Mouse (Mus musculus) neutrophil, adult 5-6 weeks (primary cell): Measurements from ENCODE around the gene Ephb4. TPM values are rescaled to one million over a fixed set of nuclear protein-coding genes. Genes with fewer than 3 reads are reported as not detected.

ENCODE experiments used
- ATAC-seq: fragments of 151-379, 151-347 bp; 2 replicates; pipeline ENCODE4 v1.8.0; 2017; ENCODE audit warnings: mild to moderate bottlenecking, moderate TSS enrichment; ENCODE audit not compliant: insufficient number of reproducible peaks, poor library complexity, low FRiP score, severe bottlenecking; ENCODE audit errors: extremely low read depth
- total RNA-seq: library from RNA; stranded (forward); fragments of 200-1000 nt; gene quantifications from 2 replicates; pipeline ENCODE4 v1.2.3, GENCODE M21; 2017

The Ephb4 gene
- total RNA-seq, 1 experiment from 2014 or later = not detected

DNA sequence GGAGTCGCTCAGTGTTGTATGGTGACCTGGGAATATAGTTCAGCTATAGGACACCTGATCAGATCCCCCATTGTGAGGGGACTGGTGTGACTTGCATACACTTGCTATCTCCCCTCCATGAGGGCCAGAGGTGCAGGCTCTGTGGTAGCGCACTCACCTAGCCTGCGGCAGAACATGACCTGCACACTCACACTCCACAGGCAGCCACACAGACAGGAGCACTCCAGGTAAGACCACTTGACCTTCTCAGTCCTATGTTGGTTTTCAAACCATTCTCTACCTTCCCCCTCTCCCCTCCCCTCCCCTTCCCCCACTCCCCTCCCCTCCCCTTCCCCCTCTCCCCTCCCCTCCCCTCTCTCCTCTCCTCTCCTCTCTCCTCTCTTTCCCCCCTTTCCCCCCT, 60.6 kb downstream of the Ephb4 start:
- no peak for ATAC-seq

DNA sequence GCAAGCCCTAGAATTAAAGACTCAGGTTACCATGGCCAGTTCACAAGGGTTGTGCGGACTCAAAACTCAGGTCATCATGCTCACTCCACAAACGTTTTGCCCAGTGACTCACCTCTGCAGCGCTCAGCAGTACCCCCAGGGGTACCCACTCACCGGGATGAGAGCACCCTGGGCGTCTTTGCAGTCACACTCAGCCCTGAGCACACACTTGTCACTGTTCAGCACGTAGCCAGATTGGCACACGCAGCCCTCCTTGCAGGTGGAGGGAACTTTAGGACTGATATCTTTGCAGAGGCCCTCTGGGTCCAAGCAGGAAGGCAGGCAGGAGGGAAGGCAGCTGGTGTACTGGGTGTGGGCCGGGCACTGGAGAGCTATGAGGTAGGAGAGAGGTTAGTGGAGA, 61.3 kb downstream of the Ephb4 start:
- ATAC-seq = no peak

DNA sequence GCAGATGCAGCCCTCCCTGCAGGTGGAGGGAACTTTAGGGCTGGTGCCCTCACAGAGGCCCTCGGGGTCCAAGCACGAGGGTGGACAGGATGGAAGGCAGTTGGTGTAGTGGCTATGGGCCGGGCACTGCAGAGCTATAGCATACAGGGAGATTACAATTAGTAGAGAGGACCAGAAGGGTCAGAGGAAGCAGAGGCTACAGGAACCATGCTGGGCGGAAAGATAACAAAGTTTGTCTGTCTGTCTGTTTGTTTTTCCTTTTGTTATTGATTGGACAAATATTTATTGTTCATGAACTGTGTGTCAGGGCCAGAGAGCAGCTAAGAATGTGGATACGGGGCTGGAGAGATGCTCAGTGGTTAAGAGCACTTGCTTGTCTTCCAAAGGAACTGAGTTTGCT, 64.3 kb downstream of the Ephb4 start:
- ATAC-seq = no peak

DNA sequence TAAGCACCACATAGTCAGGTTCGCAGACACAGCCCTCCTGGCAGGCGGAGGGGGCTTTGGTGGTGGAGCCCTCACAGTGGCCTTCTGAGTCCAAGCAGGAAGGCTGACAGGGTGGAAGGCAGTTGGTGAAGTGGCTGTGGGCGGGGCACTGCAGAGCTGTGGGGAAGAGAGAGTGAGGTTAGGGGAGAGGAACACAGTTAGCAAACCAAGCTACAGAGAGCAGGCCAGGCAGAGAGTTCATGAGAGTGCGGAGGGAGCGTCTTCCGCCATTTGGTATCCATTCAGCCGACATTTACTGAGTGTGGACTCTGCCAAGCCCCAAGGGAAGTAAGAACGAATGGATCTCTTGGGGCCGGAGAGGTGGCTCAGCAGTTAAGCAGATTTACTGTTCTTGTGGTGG, 69.2 kb downstream of the Ephb4 start:
- no peak for ATAC-seq

DNA sequence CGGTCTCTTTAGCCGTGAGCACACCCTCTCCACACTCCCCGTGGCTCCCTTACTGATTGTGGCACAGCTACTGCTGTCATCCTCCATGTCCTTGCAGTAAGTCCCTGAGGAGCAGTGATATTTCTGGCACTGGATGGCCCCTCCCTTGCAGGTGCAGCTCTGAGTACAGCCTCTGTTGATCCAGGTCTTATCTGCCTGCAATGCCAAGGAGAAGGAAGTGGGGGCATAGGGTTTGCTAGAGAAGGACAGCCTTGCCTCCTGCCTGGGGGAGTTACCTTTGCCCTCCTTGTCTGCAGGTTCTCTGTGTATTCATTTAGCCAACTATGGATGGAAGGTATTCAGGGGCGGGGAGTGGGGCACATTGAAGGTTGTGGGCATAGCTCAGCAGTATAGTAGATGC, 69.9 kb downstream of the Ephb4 start:
- no peak for ATAC-seq

DNA sequence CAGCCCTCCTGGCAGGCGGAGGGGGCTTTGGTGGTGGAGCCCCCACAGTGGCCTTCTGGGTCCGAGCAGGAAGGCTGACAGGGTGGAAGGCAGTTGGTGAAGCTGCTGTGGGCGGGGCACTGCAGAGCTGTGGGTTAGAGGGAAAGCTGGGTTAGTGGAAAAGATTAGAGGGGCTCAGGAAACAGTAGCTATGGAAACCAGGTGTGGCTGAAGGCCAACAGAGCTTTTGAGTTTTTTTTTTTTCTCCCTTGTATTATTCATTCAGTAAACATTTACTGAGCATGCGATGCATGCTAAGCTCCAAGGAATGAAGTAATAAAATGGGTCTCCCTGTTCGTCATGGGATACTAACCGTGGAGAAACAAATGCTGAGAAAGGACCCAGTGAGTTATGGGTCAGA, 75.7 kb downstream of the Ephb4 start:
- ATAC-seq = no peak

Other genes starting within 250 kb of the Ephb4 start
- 69.9 and 79.3 TPM in 2 replicates for gene Trim56, start 233.9 kb upstream of the Ephb4 start, total RNA-seq
- gene Muc3, start 200.8 kb upstream of the Ephb4 start, total RNA-seq = not detected in 2 replicates
- 0.58 and 2.3 TPM in 2 replicates for gene Muc3a, start 137.7 kb upstream of the Ephb4 start, total RNA-seq
- gene Ache, start 62.6 kb upstream of the Ephb4 start, total RNA-seq = 0.25 and 0.47 TPM in 2 replicates
- 3.8 and 4.2 TPM in 2 replicates for gene Ufsp1, start 55.5 kb upstream of the Ephb4 start, total RNA-seq
- 326 and 333 TPM in 2 replicates for gene Srrt, start 42.4 kb upstream of the Ephb4 start, total RNA-seq
- gene Trip6, start 35.7 kb upstream of the Ephb4 start, total RNA-seq = 5.5 and 7.1 TPM in 2 replicates
- 38.5 and 44.8 TPM in 2 replicates for gene Slc12a9, start 16.5 kb upstream of the Ephb4 start, total RNA-seq
- not detected in 2 replicates for gene Zan, start 127.0 kb downstream of the Ephb4 start, total RNA-seq
- gene Pop7, start 152.4 kb downstream of the Ephb4 start, total RNA-seq = 16.0 and 20.0 TPM in 2 replicates
- gene Gigyf1, start 168.4 kb downstream of the Ephb4 start, total RNA-seq = 32.0 and 37.7 TPM in 2 replicates
- gene Epo, start 183.1 kb downstream of the Ephb4 start, total RNA-seq = not detected in 2 replicates
- 428 and 434 TPM in 2 replicates for gene Gnb2, start 183.4 kb downstream of the Ephb4 start, total RNA-seq
- gene Actl6b, start 203.4 kb downstream of the Ephb4 start, total RNA-seq = 0.37 TPM in 1 of 2 replicates, not detected in the other
- 0.61 TPM in 1 of 2 replicates, not detected in the other for gene Tfr2, start 219.7 kb downstream of the Ephb4 start, total RNA-seq